Mouse (Mus musculus): Measurements from ENCODE around the gene Fam160b1. TPM values are rescaled to one million over a fixed set of nuclear protein-coding genes. Genes with fewer than 3 reads are reported as not detected.

Fam160b1 gene
- polyA plus RNA-seq, 1 experiment from 2014 or later = 17.7 TPM

DNA sequence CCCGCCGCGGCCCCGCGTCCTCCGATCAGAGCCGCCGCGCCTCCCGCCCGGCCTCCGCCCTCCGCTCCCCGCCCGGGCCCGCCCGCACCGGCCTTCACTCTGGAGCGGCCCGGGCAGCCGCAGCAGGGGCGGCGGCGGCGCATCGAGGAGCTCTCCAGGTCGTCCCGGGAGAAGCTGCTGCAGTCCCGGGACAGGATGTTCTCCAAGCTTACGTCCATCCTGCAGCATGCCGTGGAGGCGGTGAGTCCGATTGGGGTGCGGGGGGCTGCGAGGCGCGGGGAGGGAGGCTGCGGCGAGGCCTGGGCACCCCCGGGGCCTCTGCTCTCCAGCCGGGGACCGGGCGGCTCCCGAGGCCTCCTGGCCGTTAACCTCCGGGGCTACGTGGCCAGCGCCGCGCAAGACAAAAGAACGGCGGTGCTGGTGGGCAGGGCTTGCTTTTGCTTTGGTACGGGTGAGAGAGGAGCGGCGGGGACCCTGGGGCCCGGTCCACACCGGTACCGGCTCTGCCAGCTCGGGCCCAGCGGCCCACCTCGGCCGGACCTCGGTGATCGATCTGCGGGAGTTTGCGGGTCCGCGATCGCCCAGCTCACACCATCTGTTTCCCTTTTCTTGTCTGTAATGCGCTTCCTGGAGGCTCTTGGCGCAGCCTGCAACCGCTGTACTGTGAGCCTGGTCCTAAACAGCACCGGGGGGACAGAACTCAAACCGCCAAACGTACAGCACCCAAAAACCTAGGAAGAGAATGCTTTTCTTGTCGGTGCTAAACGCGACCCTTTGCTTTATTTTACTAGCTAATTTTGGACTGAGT is 855 bp downstream of the Fam160b1 start:
- H3K4me3 ChIP-seq = peak overlapping the region; percentile 68
- H3K4me2 ChIP-seq (replicated peaks) = peak overlapping the region; percentile 60
- H3K4me1 ChIP-seq = peaks cover 53% of the 10 kb centered on the region
- H3K27me3 ChIP-seq = no peaks in the 10 kb centered on the region
- no peaks in the 10 kb centered on the region for H3K36me3 ChIP-seq
- under 1% methylated on average over 64 of the region's 78 CpGs for WGBS
- no peaks in the 10 kb centered on the region for H3K9me3 ChIP-seq
- ATAC-seq (ENCODE audit: low FRiP score, low read depth) = peak; percentile 32; the same call in 1 of the 2 replicates
- peak overlapping the region; percentile 94 for H3K9ac ChIP-seq (replicated peaks)
- peak overlapping the region; percentile 94 for H3K27ac ChIP-seq (replicated peaks)

- Histone ChIP-seq H3K9ac (replicated peaks) (peak overlapping the region; percentile 94), H3K9me3 (no peaks in the 10 kb centered on the region), H3K4me3 (peak overlapping the region; percentile 68), H3K4me2 (replicated peaks) (peak overlapping the region; percentile 60), H3K27me3 (no peaks in the 10 kb centered on the region), H3K27ac (replicated peaks) (peak overlapping the region; percentile 94; the same call in 1 of the 2 replicates), H3K36me3 (no peaks in the 10 kb centered on the region), H3K4me1 (peaks cover 59% of the 10 kb centered on the region)
- ATAC-seq (ENCODE audit: low FRiP score, low read depth) = no peak
- WGBS = 16% methylated on average over 3 of the region's 3 CpGs
Observed at GRCm38 (mm10) chr19:57361939-57362307, 1.4 kb downstream of the Fam160b1 start.

- no peak overlapping the region for H3K9ac ChIP-seq (replicated peaks)
- ATAC-seq (ENCODE audit: low FRiP score, low read depth) = no peak
- no peak overlapping the region for H3K27ac ChIP-seq (replicated peaks)
- peaks cover 66% of the 10 kb centered on the region for H3K4me1 ChIP-seq
- H3K27me3 ChIP-seq = no peaks in the 10 kb centered on the region
- H3K9me3 ChIP-seq = no peaks in the 10 kb centered on the region
- peak overlapping the region; percentile 60 for H3K4me2 ChIP-seq (replicated peaks)
- H3K36me3 ChIP-seq = no peaks in the 10 kb centered on the region
- H3K4me3 ChIP-seq = peak overlapping the region; percentile 14
- 49% methylated on average over 5 of the region's 5 CpGs for WGBS
Observed at GRCm38 (mm10) chr19:57362586-57362985, 2.1 kb downstream of the Fam160b1 start.

DNA sequence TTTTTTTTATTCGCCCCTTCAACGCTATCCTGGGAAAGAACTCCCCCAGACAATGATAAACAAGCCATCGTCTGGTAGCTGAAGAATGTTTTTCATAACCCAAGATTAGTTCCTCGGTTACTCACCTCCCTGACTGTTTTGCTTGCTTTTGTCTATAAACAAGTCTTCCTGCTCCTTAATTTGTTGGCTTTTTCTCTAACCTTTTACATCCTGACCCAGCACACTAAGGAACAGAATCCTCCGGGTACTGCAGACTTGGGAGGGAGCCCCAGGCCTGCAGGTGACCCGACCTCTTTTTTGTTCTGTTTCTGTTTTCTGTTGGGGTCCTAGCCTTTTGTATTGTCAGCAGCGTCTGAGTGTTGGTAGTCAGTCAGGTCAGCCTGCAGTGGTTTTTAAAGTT is 2.6 kb downstream of the Fam160b1 start:
- Histone ChIP-seq H3K9me3 (no peaks in the 10 kb centered on the region), H3K4me3 (peak overlapping the region; percentile 14), H3K27me3 (no peaks in the 10 kb centered on the region), H3K4me1 (peaks cover 68% of the 10 kb centered on the region), H3K27ac (replicated peaks) (no peak overlapping the region), H3K9ac (replicated peaks) (peak overlapping the region; percentile 7; the same call in 1 of the 2 replicates), H3K36me3 (no peaks in the 10 kb centered on the region), H3K4me2 (replicated peaks) (peak overlapping the region; percentile 60)
- WGBS = 34% methylated on average over 7 of the region's 7 CpGs
- ATAC-seq (ENCODE audit: low FRiP score, low read depth) = no peak

DNA sequence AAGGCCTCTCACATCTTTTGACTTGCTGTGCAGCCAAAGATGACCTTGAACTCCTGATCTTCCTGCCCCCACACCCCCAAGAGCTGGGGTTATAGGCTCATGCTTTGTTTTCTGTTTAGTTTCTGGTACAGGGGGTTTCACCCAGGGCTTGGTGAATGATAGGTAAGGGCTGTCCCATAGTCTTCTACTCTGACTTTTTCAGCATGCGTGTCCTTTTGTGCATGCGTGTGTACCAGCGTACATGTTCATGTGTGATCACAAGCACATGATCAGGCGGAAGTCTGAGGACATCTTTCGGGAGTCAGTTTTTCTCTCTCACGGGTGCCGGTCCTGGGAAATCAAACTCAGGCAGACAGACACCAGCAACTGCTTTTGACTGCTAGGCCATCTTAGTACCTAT is 3.1 kb downstream of the Fam160b1 start:
- H3K9ac ChIP-seq (replicated peaks) = peak overlapping the region; percentile 7; the same call in 1 of the 2 replicates
- H3K9me3 ChIP-seq = no peaks in the 10 kb centered on the region
- peak overlapping the region; percentile 60 for H3K4me2 ChIP-seq (replicated peaks)
- WGBS = 89% methylated on average over 7 of the region's 7 CpGs
- H3K4me1 ChIP-seq = peaks cover 68% of the 10 kb centered on the region
- no peak overlapping the region for H3K4me3 ChIP-seq
- no peak for ATAC-seq (ENCODE audit: low FRiP score, low read depth)
- no peaks in the 10 kb centered on the region for H3K27me3 ChIP-seq
- no peak overlapping the region for H3K27ac ChIP-seq (replicated peaks)
- H3K36me3 ChIP-seq = peaks cover 3% of the 10 kb centered on the region

DNA sequence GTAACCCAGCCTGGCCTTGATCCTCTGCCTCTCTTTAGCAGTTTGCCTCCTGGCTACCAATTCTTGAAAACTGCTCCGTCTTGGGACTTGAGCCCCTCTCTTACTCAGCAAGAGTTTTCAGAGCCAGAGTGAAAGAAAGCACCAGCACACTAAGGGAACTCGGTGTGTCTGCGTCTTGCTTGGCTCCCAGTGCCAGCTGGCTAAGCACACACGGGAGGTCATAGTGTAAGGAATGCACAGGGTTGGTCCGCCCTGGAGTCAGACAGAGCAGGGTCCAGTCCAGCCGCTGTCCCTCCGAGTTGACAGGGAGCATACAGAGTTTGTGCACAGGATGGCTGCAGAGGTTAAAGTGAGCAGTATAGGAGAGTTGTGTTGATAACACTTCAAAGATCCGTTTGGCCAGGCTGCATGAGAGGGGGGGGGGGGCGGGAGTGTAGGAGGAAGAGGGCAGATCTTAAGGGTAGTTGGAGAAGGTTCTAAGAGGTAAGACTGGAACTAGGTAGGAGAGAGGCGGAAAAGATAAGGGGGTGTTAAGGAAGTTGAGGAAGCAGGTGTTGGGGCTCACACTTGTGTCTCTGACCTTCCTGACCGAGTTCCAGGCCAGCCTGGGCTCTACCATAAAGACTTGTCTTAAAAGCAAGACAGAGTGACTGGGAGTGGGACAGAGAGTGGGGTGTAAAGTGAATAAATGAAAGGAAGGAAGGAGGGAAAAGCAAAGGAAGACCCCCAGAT is 4.6 kb downstream of the Fam160b1 start:
- no peak overlapping the region for H3K4me3 ChIP-seq
- 0 out of 2 replicates have a peak overlapping the region, but pooled peaks have one; percentile 5 for H3K4me2 ChIP-seq (replicated peaks)
- no peak overlapping the region for H3K9ac ChIP-seq (replicated peaks)
- 49% methylated on average over 10 of the region's 11 CpGs for WGBS
- no peak for ATAC-seq (ENCODE audit: low FRiP score, low read depth)
- peak overlapping the region; percentile 39; the same call in 1 of the 2 replicates for H3K27ac ChIP-seq (replicated peaks)
- peaks cover 59% of the 10 kb centered on the region for H3K4me1 ChIP-seq
- H3K27me3 ChIP-seq = no peaks in the 10 kb centered on the region
- H3K36me3 ChIP-seq = peaks cover 17% of the 10 kb centered on the region
- H3K9me3 ChIP-seq = no peaks in the 10 kb centered on the region

GRCm38 (mm10) chr19:57366007-57366406 is 5.5 kb downstream of the Fam160b1 start:
- H3K27ac ChIP-seq (replicated peaks) = peak overlapping the region; percentile 20; the same call in 1 of the 2 replicates
- no peak overlapping the region for H3K9ac ChIP-seq (replicated peaks)
- H3K27me3 ChIP-seq = no peaks in the 10 kb centered on the region
- peaks cover 55% of the 10 kb centered on the region for H3K4me1 ChIP-seq
- H3K9me3 ChIP-seq = no peaks in the 10 kb centered on the region
- no peak overlapping the region for H3K4me3 ChIP-seq
- ATAC-seq (ENCODE audit: low FRiP score, low read depth) = no peak
- no peak overlapping the region for H3K4me2 ChIP-seq (replicated peaks)
- 63% methylated on average over 8 of the region's 8 CpGs for WGBS
- peaks cover 26% of the 10 kb centered on the region for H3K36me3 ChIP-seq

DNA sequence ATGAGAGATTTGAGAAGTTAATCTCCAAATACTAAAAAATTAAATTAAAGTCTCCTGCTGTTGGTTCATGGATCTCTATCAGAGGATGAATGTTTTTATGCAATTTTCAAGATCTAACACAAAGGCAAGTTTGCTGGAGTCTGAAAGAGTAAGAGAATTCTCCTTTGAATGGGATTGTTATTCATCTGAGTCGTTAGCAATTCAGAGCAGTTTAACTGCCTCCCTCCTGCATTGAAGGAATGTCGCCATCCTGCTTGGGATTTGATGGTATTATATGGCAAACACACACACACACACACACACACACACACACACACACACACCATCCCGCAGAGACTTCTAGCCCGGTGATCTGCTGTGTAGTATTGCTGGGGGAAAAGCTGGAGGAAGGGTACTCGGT is 6.1 kb downstream of the Fam160b1 start:
- Histone ChIP-seq H3K4me1 (peaks cover 55% of the 10 kb centered on the region), H3K4me2 (replicated peaks) (no peak overlapping the region), H3K4me3 (no peak overlapping the region), H3K27ac (replicated peaks) (0 out of 2 replicates have a peak overlapping the region, but pooled peaks have one; percentile 20), H3K36me3 (peaks cover 32% of the 10 kb centered on the region), H3K9me3 (no peaks in the 10 kb centered on the region), H3K27me3 (no peaks in the 10 kb centered on the region), H3K9ac (replicated peaks) (no peak overlapping the region)
- WGBS = 25% methylated on average over 5 of the region's 5 CpGs
- ATAC-seq (ENCODE audit: low FRiP score, low read depth) = no peak

GRCm38 (mm10) chr19:57367201-57367600 is 6.7 kb downstream of the Fam160b1 start:
- no peak for ATAC-seq (ENCODE audit: low FRiP score, low read depth)
- no peak overlapping the region for H3K9ac ChIP-seq (replicated peaks)
- 79% methylated on average over 4 of the region's 4 CpGs for WGBS
- H3K27ac ChIP-seq (replicated peaks) = no peak overlapping the region
- H3K36me3 ChIP-seq = peaks cover 38% of the 10 kb centered on the region
- no peaks in the 10 kb centered on the region for H3K27me3 ChIP-seq
- no peaks in the 10 kb centered on the region for H3K9me3 ChIP-seq
- peaks cover 55% of the 10 kb centered on the region for H3K4me1 ChIP-seq
- no peak overlapping the region for H3K4me3 ChIP-seq
- H3K4me2 ChIP-seq (replicated peaks) = no peak overlapping the region

DNA sequence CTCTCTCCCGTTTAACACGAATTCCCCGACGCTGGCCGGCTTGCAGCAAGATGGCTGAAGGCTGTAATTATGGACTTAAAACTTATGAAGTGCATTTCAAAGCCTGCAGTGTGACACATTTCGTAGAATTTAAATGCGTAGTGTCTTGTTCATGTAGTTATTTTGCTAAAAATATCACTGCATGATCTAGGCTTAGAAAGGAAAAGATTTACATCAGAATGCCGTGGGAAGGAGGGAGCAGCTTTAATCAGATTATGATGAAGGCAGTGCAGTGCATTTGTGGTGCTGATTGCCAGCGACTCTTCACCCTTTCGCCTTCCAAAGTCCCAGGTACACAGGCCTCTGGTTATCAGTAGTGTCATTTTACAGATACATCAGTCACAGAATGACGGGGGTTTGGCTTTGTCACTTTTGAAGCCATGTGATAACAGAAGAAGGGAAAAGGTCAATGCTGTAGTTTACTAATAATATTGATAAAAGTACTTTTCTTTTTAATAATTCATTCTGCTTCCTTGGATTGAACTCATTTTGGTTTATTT is 7.4 kb downstream of the Fam160b1 start:
- Histone ChIP-seq H3K4me2 (replicated peaks) (no peak overlapping the region), H3K4me3 (no peak overlapping the region), H3K9me3 (no peaks in the 10 kb centered on the region), H3K27ac (replicated peaks) (no peak overlapping the region), H3K9ac (replicated peaks) (no peak overlapping the region), H3K27me3 (no peaks in the 10 kb centered on the region), H3K4me1 (peaks cover 49% of the 10 kb centered on the region), H3K36me3 (peaks cover 45% of the 10 kb centered on the region)
- 72% methylated on average over 11 of the region's 11 CpGs for WGBS
- ATAC-seq (ENCODE audit: low FRiP score, low read depth) = no peak

DNA sequence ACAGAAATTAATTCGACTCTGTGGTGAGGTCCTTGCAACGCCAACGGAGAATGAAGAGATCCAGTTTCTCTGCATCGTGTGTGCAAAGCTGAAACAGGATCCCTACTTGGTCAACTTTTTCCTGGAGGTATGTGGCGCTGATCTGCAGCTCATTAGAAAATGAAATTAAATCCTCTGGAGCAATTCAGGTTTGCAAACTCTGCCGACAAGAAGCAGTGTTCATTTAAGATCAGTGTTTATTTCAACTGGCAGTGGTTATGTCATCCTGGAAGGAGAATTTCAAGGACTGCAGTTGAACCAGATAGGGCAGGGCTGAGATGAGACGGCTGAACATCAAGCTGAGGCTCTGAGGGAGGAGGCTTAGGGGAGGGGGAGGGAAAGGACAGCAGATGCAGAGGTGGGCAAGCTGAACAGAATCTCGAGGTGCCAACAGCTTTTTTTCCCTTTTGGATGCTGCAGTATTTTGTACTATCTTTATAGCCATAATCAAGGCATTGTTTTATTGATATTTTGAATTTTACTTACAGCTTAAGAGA is 12.9 kb downstream of the Fam160b1 start:
- 86% methylated on average over 8 of the region's 8 CpGs for WGBS
- ATAC-seq (ENCODE audit: low FRiP score, low read depth) = no peak

GRCm38 (mm10) chr19:57375161-57375560 is 14.7 kb downstream of the Fam160b1 start:
- 92% methylated on average over 5 of the region's 5 CpGs for WGBS
- Histone ChIP-seq H3K27ac (replicated peaks) (no peak overlapping the region), H3K36me3 (peaks cover 96% of the 10 kb centered on the region), H3K9ac (replicated peaks) (no peak overlapping the region), H3K9me3 (no peaks in the 10 kb centered on the region), H3K4me3 (no peak overlapping the region), H3K4me1 (no peaks in the 10 kb centered on the region), H3K4me2 (replicated peaks) (no peak overlapping the region), H3K27me3 (no peaks in the 10 kb centered on the region)
- ATAC-seq (ENCODE audit: low FRiP score, low read depth) = no peak

More for the DNA sequence above, 12.9 kb downstream of the Fam160b1 start:
- H3K27ac ChIP-seq (replicated peaks) = no peak overlapping the region
- no peaks in the 10 kb centered on the region for H3K27me3 ChIP-seq
- H3K36me3 ChIP-seq = peaks cover 96% of the 10 kb centered on the region
- H3K4me3 ChIP-seq = no peak overlapping the region
- H3K9ac ChIP-seq (replicated peaks) = no peak overlapping the region
- H3K4me1 ChIP-seq = no peaks in the 10 kb centered on the region
- no peaks in the 10 kb centered on the region for H3K9me3 ChIP-seq
- H3K4me2 ChIP-seq (replicated peaks) = no peak overlapping the region

All from midbrain, embryonic 12.5 days (tissue).